Mouse (Mus musculus): ENCODE data around the gene Atp8a1.

DNA sequence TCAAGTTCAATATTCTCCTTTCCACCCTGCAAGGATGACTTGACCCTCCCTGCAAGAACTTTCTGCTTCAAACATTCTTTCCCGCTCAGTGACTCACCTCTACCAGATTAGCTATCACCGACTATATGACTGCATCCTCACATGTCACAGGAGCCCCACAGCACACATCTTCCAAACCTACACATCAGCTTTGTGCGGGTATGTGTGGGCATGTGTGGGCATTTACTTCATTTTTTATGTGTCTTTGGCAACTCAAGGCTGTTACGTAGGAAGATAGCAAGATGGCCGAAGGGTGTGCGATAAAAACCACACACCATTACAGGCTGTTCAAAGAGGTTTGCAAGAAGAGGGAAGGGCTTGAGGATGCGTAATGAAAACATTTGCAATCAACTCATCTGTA, 145.6 kb downstream of the Atp8a1 start:
- TF ChIP-seq CTCF (IDR thresholded peaks at IDR 0.05; ENCODE audit: control insufficient read depth, insufficient read depth, insufficient read length) (no peak), MAX (IDR thresholded peaks at IDR 0.05) (no peak), CEBPB (IDR thresholded peaks at IDR 0.05; ENCODE audit: low read depth) (no peak), MYOG (IDR thresholded peaks at IDR 0.05; ENCODE audit: control insufficient read depth, extremely low read depth, insufficient read length) (no peak), USF1 (IDR thresholded peaks at IDR 0.05; ENCODE audit: low read depth) (no peak), MYOD1 (IDR thresholded peaks at IDR 0.05; ENCODE audit: control insufficient read depth, insufficient read length, low read depth) (no peak), FOSL1 (IDR thresholded peaks at IDR 0.05; ENCODE audit: insufficient read depth, low read length, poor library complexity, severe bottlenecking) (no peak)

All from C2C12 (cell line).